Mouse (Mus musculus): ENCODE measurements around the gene Tepsin.

Gene Tepsin

GRCm38 (mm10) chr11:120098588-120099511 is at the start of gene Tepsin, which contains the start of gene Ndufaf8:
TSS of gene Tepsin (minus strand) at chr11:120098731.
TSS of gene Ndufaf8 (plus strand) at chr11:120098928.
- DNase-seq, result peak; percentile 98

GRCm38 (mm10) chr11:120143708-120144497 is 45.4 kb upstream of the Tepsin start:
- no peak for DNase-seq

- DNase-seq, result peak; percentile 87
Observed at GRCm38 (mm10) chr11:120142601-120143051, 44.1 kb upstream of the Tepsin start.

GRCm38 (mm10) chr11:120140255-120140654 is 41.7 kb upstream of the Tepsin start:
- peak; percentile 62 for DNase-seq

GRCm38 (mm10) chr11:120139309-120139731 is 40.8 kb upstream of the Tepsin start:
- no peak for DNase-seq

- peak; percentile 54 for DNase-seq
Observed at GRCm38 (mm10) chr11:120137625-120138004, 39.1 kb upstream of the Tepsin start.

GRCm38 (mm10) chr11:120136796-120137624 is 38.5 kb upstream of the Tepsin start:
- peak; percentile 47 for DNase-seq

GRCm38 (mm10) chr11:120136195-120136594 is 37.7 kb upstream of the Tepsin start:
- no peak for DNase-seq

- no peak for DNase-seq
Observed at GRCm38 (mm10) chr11:120134847-120135530, 36.5 kb upstream of the Tepsin start.

GRCm38 (mm10) chr11:120134148-120134547 is 35.6 kb upstream of the Tepsin start:
- DNase-seq, result no peak

GRCm38 (mm10) chr11:120129281-120129680 is 30.8 kb upstream of the Tepsin start:
- no peak for DNase-seq

- DNase-seq, result no peak
Observed at GRCm38 (mm10) chr11:120126845-120127244, 28.3 kb upstream of the Tepsin start.

- no peak for DNase-seq
Observed at GRCm38 (mm10) chr11:120122126-120122525, 23.6 kb upstream of the Tepsin start.

GRCm38 (mm10) chr11:120120642-120121420 is 22.3 kb upstream of the Tepsin start:
- DNase-seq, result peak; percentile 87

GRCm38 (mm10) chr11:120119936-120120541 is 21.5 kb upstream of the Tepsin start:
- peak; percentile 44 for DNase-seq

GRCm38 (mm10) chr11:120119108-120119507 is 20.6 kb upstream of the Tepsin start:
- DNase-seq, result no peak

- no peak for DNase-seq
Observed at GRCm38 (mm10) chr11:120117626-120118025, 19.1 kb upstream of the Tepsin start.

GRCm38 (mm10) chr11:120114488-120115215 is 16.1 kb upstream of the Tepsin start:
- no peak for DNase-seq

GRCm38 (mm10) chr11:120112136-120112535 is 13.6 kb upstream of the Tepsin start:
- DNase-seq, result peak; percentile 82

GRCm38 (mm10) chr11:120111033-120111432 is 12.5 kb upstream of the Tepsin start:
- DNase-seq, result peak; percentile 53

All from lung, postnatal 36 days (tissue).